Comparison of ENCODE assay signal across 23 mouse cellular contexts in genomic region chr19:12037727-12038126, GRCm38 (mm10). TPM values are rescaled to one million over a fixed set of nuclear protein-coding genes. Genes with fewer than 3 reads are reported as not detected.
"Had no signal": no experiment of that assay in that cellular context is flagged by ENCODE, and none has a peak within 500 bp of the region (broad histone marks: within the 10 kb centered on the region; RNA-seq: fewer than 3 reads in every experiment).

No protein-coding gene starts in this region.

- H3K4me1 ChIP-seq: lung, embryonic 15.5 days; midbrain, embryonic 10.5 days; midbrain, embryonic 12.5 days; midbrain, embryonic 15.5 days; neural tube, embryonic 12.5 days had no signal

- H3K27ac ChIP-seq: lung, embryonic 15.5 days; midbrain, embryonic 10.5 days; midbrain, embryonic 12.5 days; midbrain, embryonic 15.5 days; neural tube, embryonic 12.5 days had no signal

- H3K27me3 ChIP-seq: lung, embryonic 15.5 days; midbrain, embryonic 12.5 days; midbrain, embryonic 15.5 days; neural tube, embryonic 12.5 days had no signal

- H3K4me3 ChIP-seq: lung, embryonic 15.5 days; midbrain, embryonic 10.5 days; midbrain, embryonic 12.5 days; midbrain, embryonic 15.5 days; neural tube, embryonic 12.5 days had no signal

- ATAC-seq: liver, postnatal 0 days; lung, postnatal 0 days; midbrain, embryonic 15.5 days had no signal

- H3K9me3 ChIP-seq: lung, embryonic 15.5 days; midbrain, embryonic 10.5 days; midbrain, embryonic 12.5 days; midbrain, embryonic 15.5 days; neural tube, embryonic 12.5 days had no signal

- H3K9ac ChIP-seq: liver, postnatal 0 days; lung, embryonic 15.5 days; midbrain, embryonic 12.5 days; midbrain, embryonic 15.5 days; neural tube, embryonic 12.5 days had no signal

- DNase-seq: liver, postnatal 0 days; lung, adult 2 months; lung, postnatal 14 days; lung, postnatal 4 days; right cerebral cortex, postnatal 14 days; thymus, adult 18-20 months; thymus, postnatal 14 days; thymus, postnatal 36 days had no signal

- H3K4me2 ChIP-seq: lung, embryonic 15.5 days; midbrain, embryonic 12.5 days; midbrain, embryonic 15.5 days; neural tube, embryonic 12.5 days had no signal

- H3K36me3 ChIP-seq: lung, embryonic 15.5 days; midbrain, embryonic 10.5 days; midbrain, embryonic 12.5 days; midbrain, embryonic 15.5 days; neural tube, embryonic 12.5 days had no signal

RNA-seq across cellular contexts. Expression of gene Olfr1423, which starts 3.4 kb away (rescaled TPM):
- total RNA-seq: megakaryocyte, adult 5-6 weeks; megakaryocyte-erythroid progenitor cell, adult 5-6 weeks; midbrain, postnatal 0 days; monocyte, adult 5-6 weeks; neutrophil, adult 5-6 weeks had no signal
- polyA plus RNA-seq: liver, postnatal 0 days; lung, adult 2 months; lung, embryonic 15.5 days; lung, postnatal 0 days; midbrain, embryonic 15.5 days; midbrain, postnatal 0 days; neural tube, embryonic 12.5 days; neural tube, embryonic 14.5 days; stomach, embryonic 14.5 days; thymus, postnatal 0 days had no signal

RNA-seq across cellular contexts. Expression of gene Olfr1424, which starts 24.8 kb away (rescaled TPM):
- total RNA-seq: megakaryocyte, adult 5-6 weeks; megakaryocyte-erythroid progenitor cell, adult 5-6 weeks; midbrain, postnatal 0 days; monocyte, adult 5-6 weeks; neutrophil, adult 5-6 weeks had no signal
- polyA plus RNA-seq: liver, postnatal 0 days; lung, adult 2 months; lung, embryonic 15.5 days; lung, postnatal 0 days; midbrain, embryonic 10.5 days; midbrain, embryonic 12.5 days; midbrain, embryonic 15.5 days; midbrain, postnatal 0 days; neural tube, embryonic 12.5 days; neural tube, embryonic 14.5 days; stomach, embryonic 14.5 days; stomach, embryonic 16.5 days; thymus, postnatal 0 days had no signal

RNA-seq across cellular contexts. Expression of gene Olfr1425, which starts 39.8 kb away (rescaled TPM):
- total RNA-seq: megakaryocyte, adult 5-6 weeks; megakaryocyte-erythroid progenitor cell, adult 5-6 weeks; midbrain, postnatal 0 days; monocyte, adult 5-6 weeks had no signal
- polyA plus RNA-seq: liver, postnatal 0 days; lung, adult 2 months; lung, embryonic 15.5 days; lung, postnatal 0 days; midbrain, embryonic 10.5 days; midbrain, embryonic 12.5 days; midbrain, embryonic 15.5 days; midbrain, postnatal 0 days; neural tube, embryonic 12.5 days; neural tube, embryonic 14.5 days; stomach, embryonic 14.5 days; stomach, embryonic 16.5 days; thymus, postnatal 0 days had no signal

RNA-seq across cellular contexts. Expression of gene Olfr1426, which starts 54.1 kb away (rescaled TPM):
- total RNA-seq: megakaryocyte, adult 5-6 weeks; megakaryocyte-erythroid progenitor cell, adult 5-6 weeks; midbrain, postnatal 0 days; monocyte, adult 5-6 weeks; neutrophil, adult 5-6 weeks had no signal
- polyA plus RNA-seq: liver, postnatal 0 days; lung, adult 2 months; lung, embryonic 15.5 days; lung, postnatal 0 days; midbrain, embryonic 10.5 days; midbrain, embryonic 12.5 days; midbrain, embryonic 15.5 days; midbrain, postnatal 0 days; neural tube, embryonic 12.5 days; neural tube, embryonic 14.5 days; stomach, embryonic 14.5 days; stomach, embryonic 16.5 days; thymus, postnatal 0 days had no signal
